Mouse (Mus musculus) neutrophil, adult 5-6 weeks (primary cell): ENCODE measurements around the gene Tti1. TPM values are rescaled to one million over a fixed set of nuclear protein-coding genes. Genes with fewer than 3 reads are reported as not detected.

ENCODE experiments used
- ATAC-seq: fragments of 151-379, 151-347 bp; 2 replicates; pipeline ENCODE4 v1.8.0; 2017; ENCODE audit warnings: mild to moderate bottlenecking, moderate TSS enrichment; ENCODE audit not compliant: insufficient number of reproducible peaks, poor library complexity, low FRiP score, severe bottlenecking; ENCODE audit errors: extremely low read depth
- total RNA-seq: library from RNA; stranded (forward); fragments of 200-1000 nt; gene quantifications from 2 replicates; pipeline ENCODE4 v1.2.3, GENCODE M21; 2017

The Tti1 gene
- total RNA-seq, 1 experiment from 2014 or later, result 26.4 TPM

- ATAC-seq, result no peak
These were observed 42.6 kb downstream of the Tti1 start for GRCm38 (mm10) chr2:157985611-157986010.

DNA sequence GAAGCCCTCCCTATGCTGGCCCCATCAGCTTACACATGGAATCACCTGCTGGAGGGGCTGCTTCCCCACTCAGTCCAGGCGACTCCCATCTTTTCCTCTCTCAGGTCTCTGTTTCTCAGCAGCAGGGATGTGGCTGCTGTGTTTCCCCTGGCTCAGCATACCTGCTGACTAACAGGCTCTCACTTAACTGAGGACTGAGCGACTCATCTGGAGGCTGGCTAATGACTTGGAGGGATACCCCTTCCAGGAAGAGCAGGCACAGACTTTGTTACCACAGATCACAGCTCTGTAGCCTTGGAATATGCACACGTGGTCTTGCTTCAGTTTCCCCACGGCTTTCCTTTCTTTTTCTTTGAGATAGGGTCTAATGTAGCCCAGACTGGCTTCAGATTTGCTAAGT is 45.0 kb downstream of the Tti1 start:
- no peak for ATAC-seq

DNA sequence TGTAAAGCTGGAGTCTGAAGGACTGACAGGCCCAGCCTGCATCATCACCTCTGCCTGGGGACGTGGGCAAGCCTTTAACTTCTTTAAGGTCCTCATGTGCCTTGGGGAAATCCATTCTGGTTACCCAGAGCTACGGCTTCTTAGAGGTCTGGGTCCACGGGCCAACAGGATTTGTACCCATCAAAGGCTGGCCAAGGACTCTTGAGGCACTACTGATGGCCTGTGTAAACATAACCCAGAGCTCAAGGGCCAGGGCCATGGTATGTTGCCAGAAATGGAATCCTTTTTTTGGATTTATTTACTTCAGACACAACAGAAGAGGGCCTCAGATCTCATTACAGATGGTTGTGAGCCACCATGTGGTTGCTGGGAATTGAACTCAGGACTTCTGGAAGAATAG is 45.5 kb downstream of the Tti1 start:
- ATAC-seq, result no peak

DNA sequence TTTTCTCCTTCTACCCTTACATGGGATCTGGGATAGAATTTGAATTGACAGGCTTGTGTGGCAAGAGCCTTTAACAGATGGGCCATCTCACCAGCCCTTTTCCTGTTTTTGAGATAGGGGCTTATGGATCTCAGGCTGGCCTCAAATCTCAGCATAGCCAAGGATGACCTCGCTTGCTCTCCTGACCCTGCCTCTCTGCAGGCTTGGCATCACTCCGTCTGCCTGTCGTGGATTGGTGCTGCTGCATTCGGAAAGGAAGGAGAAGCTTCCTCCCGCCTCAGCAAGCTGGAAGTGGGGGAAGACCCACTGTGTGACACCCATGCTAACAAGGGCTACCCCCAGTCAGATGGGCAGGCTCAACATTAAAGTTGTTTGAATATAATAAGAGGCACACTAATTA is 49.0 kb downstream of the Tti1 start:
- no peak for ATAC-seq

GRCm38 (mm10) chr2:157975595-157975994 is 52.6 kb downstream of the Tti1 start:
- no peak for ATAC-seq

DNA sequence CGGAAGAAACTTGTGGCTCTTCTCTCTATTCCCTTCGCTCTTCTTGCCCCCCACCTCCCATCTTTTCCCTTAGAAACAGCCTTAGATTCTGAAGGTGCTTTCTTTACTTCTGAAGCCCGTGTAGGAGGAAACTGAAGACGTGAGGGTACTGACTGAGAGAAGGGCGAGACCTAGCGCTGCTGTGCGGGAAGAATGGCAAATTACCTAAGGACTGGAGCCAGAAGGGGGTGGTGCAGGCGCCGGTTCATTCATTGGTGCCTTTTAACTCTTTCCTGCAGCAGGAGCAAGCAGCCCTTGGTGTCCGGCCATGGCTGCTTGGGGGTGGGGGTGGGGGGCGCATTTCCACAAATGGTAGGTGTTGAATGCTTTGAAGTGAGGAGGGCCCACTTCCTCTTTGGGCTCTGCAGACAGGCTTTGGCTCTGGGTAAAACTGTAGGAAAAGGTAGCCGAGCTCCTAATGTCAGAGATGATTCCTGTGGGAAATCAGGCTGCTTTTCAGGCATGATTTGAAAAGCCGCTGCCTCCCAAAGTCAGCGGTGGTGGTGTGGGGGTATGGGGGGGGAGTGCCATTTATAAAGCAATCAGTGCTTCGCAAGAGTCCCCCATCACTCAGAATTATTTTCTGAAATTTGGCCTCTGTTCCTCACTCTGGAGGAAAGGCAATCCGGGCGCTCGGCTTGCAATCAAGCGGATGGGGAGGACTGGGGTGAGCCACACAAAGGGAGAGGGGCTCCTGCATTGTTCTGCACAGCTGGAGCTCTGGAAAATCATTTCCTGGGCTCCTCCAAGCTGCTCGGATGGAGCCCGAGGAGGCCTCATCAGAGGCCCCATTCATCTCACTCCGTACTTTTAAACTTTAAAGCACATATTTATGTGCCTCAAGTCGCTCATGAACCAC is 53.4 kb downstream of the Tti1 start:
- ATAC-seq, result no peak

DNA sequence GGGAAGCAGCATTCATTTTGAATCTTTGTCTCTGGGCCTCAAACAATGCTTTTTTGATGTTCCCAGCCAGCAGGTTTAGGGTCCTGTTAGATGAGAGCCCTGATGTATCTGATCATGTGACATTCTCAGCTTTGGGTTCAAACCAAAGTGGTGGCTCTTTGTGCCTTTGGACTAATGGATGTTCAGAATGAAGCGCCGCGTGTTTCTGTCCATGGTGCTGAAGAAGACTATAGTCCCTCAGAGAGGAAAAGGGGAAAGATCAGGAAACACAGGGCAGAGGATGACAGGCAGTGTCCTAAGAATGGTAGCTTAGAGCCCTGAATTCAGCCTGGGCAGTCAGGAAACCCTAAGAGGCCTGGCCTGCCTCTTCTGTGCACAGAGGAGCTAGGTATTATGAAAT is 57.6 kb downstream of the Tti1 start:
- ATAC-seq, result no peak

DNA sequence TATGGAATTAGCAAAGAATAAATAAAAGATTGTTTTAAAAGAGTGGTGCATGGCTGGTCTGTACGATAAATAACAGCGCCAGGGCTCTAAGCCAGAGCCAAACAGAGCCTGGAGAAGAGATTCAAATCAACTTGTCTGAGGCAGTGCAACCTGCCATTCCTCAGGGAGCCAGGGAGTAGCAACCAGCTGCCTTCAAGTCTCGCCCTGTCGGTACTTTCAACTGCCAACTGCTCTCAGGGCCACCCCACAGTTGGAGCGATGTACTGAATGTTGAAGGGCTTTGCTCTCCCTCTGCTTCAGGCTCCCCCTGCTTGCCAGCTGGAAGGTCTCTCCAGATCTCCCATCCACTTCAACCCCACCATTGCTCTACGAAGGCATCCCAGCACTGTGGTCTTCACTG is 58.1 kb downstream of the Tti1 start:
- ATAC-seq, result no peak

- ATAC-seq, result no peak
These were observed 60.4 kb downstream of the Tti1 start for GRCm38 (mm10) chr2:157967856-157968255.

DNA sequence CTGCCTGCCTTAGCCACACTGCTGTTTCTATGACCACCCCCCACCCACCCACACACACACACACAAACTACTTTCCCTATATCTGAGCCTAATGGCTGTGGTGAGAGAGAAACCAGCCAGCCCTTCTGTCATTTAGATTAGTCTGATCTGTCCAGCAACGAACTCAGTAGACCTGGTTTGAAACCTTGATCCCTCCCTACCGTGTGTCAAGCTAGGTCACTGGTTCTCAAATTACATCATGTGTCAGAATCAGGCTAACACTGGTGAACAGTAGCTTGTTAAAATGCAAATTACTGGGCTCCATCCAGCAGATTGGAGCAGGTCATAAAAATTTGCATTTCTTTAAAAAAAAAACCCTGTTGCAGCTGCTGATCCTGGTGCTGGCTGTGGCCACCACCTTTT is 70.5 kb downstream of the Tti1 start:
- ATAC-seq, result no peak

DNA sequence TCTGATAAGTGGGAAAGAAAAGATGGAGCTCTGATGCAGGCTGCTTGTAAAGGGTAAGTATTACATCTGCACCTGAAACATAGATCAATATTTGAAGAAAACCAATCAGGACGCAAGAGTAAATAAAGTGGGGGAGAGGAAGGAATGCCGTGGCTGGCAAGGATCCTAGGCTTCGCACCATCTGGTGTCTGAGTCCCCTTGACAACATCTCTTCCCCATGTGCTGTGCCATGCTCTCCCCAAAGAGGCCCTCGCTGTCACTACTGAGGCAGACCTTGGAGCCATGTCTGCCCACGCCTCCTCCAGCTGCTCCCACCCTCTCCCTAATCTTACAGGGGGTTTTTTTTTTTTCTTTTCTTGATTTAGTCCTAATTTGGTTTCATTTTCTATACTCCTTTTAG is 74.3 kb downstream of the Tti1 start:
- ATAC-seq, result no peak

GRCm38 (mm10) chr2:157944156-157944893 is 83.9 kb downstream of the Tti1 start:
- no peak for ATAC-seq

DNA sequence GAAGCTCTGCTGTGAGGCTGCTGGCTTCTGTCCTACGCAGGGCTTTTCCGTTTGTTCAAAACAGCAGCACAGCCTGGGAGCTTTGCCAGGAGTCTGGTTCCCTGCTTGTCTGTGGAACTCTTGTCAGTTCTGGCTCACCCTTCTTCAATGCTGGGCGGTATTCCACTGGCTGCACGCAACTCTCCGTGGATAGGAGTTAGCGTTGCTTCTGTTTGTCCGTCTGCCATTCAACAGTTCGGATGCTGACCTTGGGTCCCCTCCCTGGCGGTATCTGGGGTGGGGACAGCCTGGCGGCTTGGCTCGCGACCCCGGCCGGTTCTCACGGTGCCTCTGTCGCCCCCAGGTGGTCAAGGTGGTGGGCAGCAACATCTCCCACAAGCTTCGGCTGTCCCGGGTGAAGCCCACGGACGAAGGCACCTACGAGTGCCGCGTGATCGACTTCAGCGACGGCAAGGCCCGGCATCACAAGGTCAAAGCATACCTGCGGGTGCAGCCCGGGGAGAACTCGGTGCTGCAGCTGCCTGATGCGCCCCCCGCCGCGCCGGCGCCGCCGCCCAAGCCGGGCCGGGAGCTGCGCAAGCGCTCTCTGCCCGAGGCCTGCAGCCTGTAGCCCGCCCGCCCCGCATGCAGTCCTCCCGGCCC is 84.6 kb downstream of the Tti1 start:
- ATAC-seq, result no peak

- ATAC-seq, result no peak
These were observed 87.5 kb downstream of the Tti1 start for GRCm38 (mm10) chr2:157940586-157941185.

- ATAC-seq, result no peak
These were observed 91.6 kb downstream of the Tti1 start for GRCm38 (mm10) chr2:157936676-157937075.

DNA sequence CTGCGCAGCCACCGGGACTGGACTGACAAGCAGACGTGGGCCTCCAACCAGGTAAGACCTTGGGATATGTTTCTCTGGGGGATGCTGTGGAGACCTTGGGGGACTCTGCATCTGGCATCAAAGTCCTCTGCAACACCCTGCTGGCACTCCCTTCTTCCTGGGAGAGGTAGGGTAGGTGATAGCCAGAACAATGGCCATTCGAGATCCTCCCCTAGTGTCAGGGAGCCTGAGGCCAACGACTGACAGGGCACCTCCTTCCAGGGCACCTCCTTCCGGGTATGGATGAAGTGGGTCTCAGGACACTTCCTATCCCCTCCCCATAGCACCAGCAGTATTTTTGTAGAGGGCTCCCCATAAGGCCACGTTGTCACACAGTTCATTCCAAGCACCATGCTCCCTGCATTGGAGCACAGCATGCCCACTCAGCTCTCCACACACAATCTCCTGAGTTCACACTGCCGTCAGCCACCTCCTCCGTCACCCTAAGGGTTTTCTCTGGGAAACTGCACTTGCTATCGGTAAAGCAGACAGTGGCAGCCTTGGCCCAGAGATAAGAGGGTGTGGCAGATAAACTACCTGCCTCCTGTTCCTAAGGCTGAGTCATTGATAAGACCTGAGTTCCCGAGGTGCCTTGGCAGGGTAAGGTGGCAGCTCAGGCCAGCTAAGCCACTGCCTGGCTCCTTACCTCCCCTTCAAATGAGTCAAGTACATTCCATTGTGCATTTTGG is 92.6 kb downstream of the Tti1 start:
- no peak for ATAC-seq

DNA sequence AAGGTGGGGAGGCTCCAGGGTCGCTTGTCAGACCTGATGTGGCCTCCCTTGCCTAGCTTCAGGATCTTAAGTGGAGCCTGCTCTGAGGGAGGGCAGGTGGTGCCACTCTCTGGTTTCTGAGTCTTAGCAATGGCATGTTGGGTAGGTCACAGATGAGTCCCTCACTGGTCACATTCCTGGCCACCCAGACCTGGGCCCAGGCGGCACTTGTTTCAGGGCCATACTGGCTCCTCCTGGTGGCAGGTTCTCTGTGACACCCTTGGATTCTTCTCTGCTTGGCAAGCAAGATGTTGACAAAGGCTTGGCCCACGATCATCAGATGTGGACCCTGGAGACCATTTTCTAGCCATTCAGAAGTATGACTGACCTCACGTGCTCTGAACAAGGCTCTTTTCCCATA is 95.6 kb downstream of the Tti1 start:
- no peak for ATAC-seq
